Mouse (Mus musculus) limb, embryonic 13.5 days (tissue): ENCODE data around the gene Ptprd. TPM values are rescaled to one million over a fixed set of nuclear protein-coding genes. Genes with fewer than 3 reads are reported as not detected.

Source experiments
- ATAC-seq: fragments of 200-750 bp; cut with Nextera tagmentation; 2 replicates; pipeline ENCODE4 v1.8.0; 2017; ENCODE audit warnings: low read depth, moderate number of reproducible peaks, moderate TSS enrichment; ENCODE audit not compliant: low FRiP score
- H3K27ac ChIP-seq: fragments of 300-500 bp; sonication (generic); 2 replicates; pipeline ENCODE4 v1.5.1; 2015; ENCODE audit warnings: inconsistent platforms, mild to moderate bottlenecking, moderate library complexity
- H3K27me3 ChIP-seq: fragments of 300-500 bp; sonication (generic); 2 replicates; pipeline ENCODE4 v1.6.1; 2015; ENCODE audit warnings: mild to moderate bottlenecking, inconsistent platforms
- H3K36me3 ChIP-seq: fragments of 300-500 bp; sonication (generic); 2 replicates; pipeline ENCODE4 v1.6.1; 2015; ENCODE audit warnings: inconsistent platforms, mild to moderate bottlenecking, moderate library complexity
- H3K4me1 ChIP-seq: fragments of 300-500 bp; sonication (generic); 2 replicates; pipeline ENCODE4 v1.6.1; 2015; ENCODE audit warnings: inconsistent platforms
- H3K4me2 ChIP-seq: fragments of 300-500 bp; sonication (generic); replicated peaks from 2 replicates; pipeline ENCODE4 v1.6.1; 2015; ENCODE audit warnings: inconsistent platforms, mild to moderate bottlenecking, moderate library complexity
- H3K4me3 ChIP-seq: fragments of 300-500 bp; sonication (generic); 2 replicates; pipeline ENCODE4 v1.5.1; 2015; ENCODE audit warnings: moderate library complexity, mild to moderate bottlenecking, inconsistent platforms
- H3K9ac ChIP-seq: fragments of 300-500 bp; sonication (generic); 2 replicates; pipeline ENCODE4 v1.6.1; 2015; ENCODE audit warnings: mild to moderate bottlenecking, inconsistent platforms
- H3K9me3 ChIP-seq: fragments of 300-500 bp; sonication (generic); 2 replicates; pipeline ENCODE4 v1.6.1; 2016; ENCODE audit warnings: inconsistent platforms
- WGBS: fragments of 180-500 bp; shearing (Covaris S2); methylation state at CpG from one replicate; pipeline ENCODE4 v1.1.7; 2015; 5-methylcytosine and 5-hydroxymethylcytosine counted together
- polyA plus RNA-seq: library from polyadenylated mRNA; unstranded; fragments of >200 nt; fragmentation: Nextera tagmentation; extraction: Ambion mirVana; gene quantifications from 2 replicates; pipeline ENCODE4 v1.2.1, GENCODE M21; 2015

The Ptprd gene
- polyA plus RNA-seq, 1 experiment from 2014 or later: 38.6 TPM

DNA sequence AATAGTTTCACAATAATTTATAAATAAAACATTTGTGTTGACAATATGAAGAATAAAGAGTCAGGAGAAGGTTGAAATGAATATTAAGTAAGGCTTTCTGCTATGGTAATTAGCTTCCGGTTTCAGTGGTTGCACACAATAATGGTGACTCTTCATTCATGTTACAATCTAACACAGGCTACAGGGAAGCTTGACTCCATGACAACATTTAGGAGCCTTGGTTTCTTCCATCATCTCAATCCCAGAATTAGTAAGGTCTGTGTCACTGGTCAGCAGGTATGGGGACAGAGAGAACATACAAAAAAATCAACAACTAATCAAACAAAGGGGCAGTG is 1921.3 kb downstream of the Ptprd start:
- 80% methylated on average over 1 of the region's 1 CpGs for WGBS
- no peak for ATAC-seq
- H3K9me3 ChIP-seq: no peaks in the 10 kb centered on the region

DNA sequence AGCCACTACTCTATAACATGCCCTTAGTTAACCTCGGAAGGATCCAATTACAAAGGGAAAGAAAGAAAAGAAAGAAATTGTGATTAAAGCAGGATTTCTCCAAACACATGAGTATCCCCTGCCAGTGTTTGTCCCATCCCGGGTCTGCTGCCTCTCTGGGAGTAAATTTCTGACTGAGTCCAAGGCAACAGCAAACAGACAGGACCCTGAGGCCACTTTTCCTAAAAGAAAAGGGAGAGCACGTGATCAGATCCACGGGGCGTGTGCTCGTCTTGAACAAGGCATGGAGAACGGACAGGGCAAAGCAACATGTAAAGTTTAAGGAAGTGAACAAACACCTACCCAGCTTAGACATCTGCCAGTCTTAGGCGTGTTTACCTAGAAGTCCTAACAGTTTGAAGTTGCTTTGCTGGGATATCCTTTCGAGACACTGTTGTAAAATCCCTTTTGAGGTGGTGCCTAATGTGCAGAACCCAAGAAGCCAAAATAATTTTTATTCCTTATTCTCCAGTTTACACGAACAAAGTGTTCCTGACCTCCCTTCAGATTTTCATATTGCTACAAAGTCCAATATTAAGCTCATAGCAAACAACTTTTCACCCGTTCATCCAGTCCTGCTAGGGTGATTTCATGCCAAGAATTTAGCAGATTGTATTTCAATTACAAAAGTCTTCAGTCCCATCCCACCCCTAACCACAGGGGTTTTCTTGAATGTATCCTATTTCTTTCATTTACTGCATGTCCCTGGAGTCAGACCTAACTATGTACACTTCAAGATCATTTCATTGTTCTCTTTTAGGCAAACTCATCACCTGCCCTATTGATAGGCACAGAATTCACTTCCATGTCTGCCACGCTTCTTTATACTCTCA is 1921.9 kb downstream of the Ptprd start:
- WGBS: 40% methylated on average over 12 of the region's 12 CpGs
- Histone ChIP-seq H3K4me2 (no peak overlapping the region), H3K36me3 (no peaks in the 10 kb centered on the region), H3K27ac (no peak overlapping the region), H3K27me3 (no peaks in the 10 kb centered on the region), H3K4me3 (no peak overlapping the region), H3K9me3 (no peaks in the 10 kb centered on the region), H3K4me1 (peaks cover 17% of the 10 kb centered on the region), H3K9ac (no peak overlapping the region)
- no peak for ATAC-seq

More for the DNA sequence above, 1921.3 kb downstream of the Ptprd start:
- Histone ChIP-seq H3K4me1 (peaks cover 17% of the 10 kb centered on the region), H3K36me3 (no peaks in the 10 kb centered on the region), H3K4me3 (no peak overlapping the region), H3K27ac (no peak overlapping the region), H3K27me3 (no peaks in the 10 kb centered on the region), H3K9ac (no peak overlapping the region), H3K4me2 (no peak overlapping the region)

DNA sequence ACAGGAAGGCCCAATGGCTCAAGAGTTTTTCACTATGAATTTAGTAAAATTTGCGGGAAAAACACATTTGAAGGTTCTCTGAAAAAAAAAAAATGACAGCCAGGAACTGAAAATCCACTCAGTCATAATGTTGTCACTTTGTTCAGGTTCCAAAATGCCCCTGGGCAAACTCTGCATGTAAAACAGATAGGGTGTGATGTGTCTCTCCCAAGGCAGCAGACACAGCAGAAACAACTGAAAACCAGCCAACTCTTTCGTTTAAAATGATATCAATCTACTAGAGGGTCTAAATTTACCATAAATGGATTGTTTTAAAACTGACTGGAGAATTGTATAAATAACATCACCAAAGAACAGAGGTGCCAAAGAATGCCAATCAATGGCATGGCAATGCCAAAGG is 1925.7 kb downstream of the Ptprd start:
- Histone ChIP-seq H3K27ac (no peak overlapping the region), H3K36me3 (no peaks in the 10 kb centered on the region), H3K4me3 (no peak overlapping the region), H3K9me3 (no peaks in the 10 kb centered on the region), H3K27me3 (no peaks in the 10 kb centered on the region), H3K4me1 (peaks cover 13% of the 10 kb centered on the region; the same call in 1 of the 2 replicates), H3K4me2 (no peak overlapping the region), H3K9ac (no peak overlapping the region)
- no peak for ATAC-seq
- 68% methylated on average over 2 of the region's 2 CpGs for WGBS

- no peak for ATAC-seq
- Histone ChIP-seq H3K4me3 (no peak overlapping the region), H3K27me3 (no peaks in the 10 kb centered on the region), H3K27ac (no peak overlapping the region), H3K9ac (no peak overlapping the region), H3K4me1 (0 out of 2 replicates have a peak, but pooled peaks cover 4% of the 10 kb centered on the region), H3K9me3 (no peaks in the 10 kb centered on the region), H3K36me3 (no peaks in the 10 kb centered on the region), H3K4me2 (no peak overlapping the region)
- WGBS: 71% methylated on average over 4 of the region's 4 CpGs
Observed at GRCm38 (mm10) chr4:76282886-76283285, 1928.9 kb downstream of the Ptprd start.

DNA sequence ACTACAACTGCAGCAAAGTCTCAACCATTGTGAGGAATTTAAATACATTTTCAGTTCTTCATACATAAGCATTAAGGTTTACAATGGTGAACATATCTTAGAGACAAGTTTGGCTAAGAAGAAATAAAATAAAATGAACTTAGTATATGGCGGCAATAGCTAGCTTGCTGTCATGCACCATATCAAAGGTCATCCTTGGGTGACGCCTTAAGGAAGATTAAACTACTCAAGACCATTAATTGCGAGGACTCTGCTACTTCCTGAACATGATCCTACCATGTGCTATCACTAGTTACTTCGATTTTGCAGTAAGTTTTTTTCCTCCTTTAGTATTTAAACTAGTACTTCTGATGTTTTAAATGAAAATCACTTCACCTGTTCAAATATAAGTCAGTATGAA is 1949.0 kb downstream of the Ptprd start:
- no peak for ATAC-seq
- Histone ChIP-seq H3K4me1 (peaks cover 14% of the 10 kb centered on the region), H3K27ac (no peak overlapping the region), H3K36me3 (no peaks in the 10 kb centered on the region), H3K4me3 (no peak overlapping the region), H3K9me3 (no peaks in the 10 kb centered on the region), H3K4me2 (no peak overlapping the region), H3K27me3 (no peaks in the 10 kb centered on the region), H3K9ac (no peak overlapping the region)
- 87% methylated on average over 4 of the region's 4 CpGs for WGBS

- no peak overlapping the region for H3K9ac ChIP-seq
- H3K4me1 ChIP-seq: peaks cover 14% of the 10 kb centered on the region
- no peaks in the 10 kb centered on the region for H3K36me3 ChIP-seq
- no peaks in the 10 kb centered on the region for H3K9me3 ChIP-seq
- no peak overlapping the region for H3K27ac ChIP-seq
- WGBS: 90% methylated on average over 1 of the region's 1 CpGs
- ATAC-seq: no peak
- H3K27me3 ChIP-seq: no peaks in the 10 kb centered on the region
- no peak overlapping the region for H3K4me3 ChIP-seq
- no peak overlapping the region for H3K4me2 ChIP-seq
Observed at GRCm38 (mm10) chr4:76260686-76261085, 1951.1 kb downstream of the Ptprd start.

DNA sequence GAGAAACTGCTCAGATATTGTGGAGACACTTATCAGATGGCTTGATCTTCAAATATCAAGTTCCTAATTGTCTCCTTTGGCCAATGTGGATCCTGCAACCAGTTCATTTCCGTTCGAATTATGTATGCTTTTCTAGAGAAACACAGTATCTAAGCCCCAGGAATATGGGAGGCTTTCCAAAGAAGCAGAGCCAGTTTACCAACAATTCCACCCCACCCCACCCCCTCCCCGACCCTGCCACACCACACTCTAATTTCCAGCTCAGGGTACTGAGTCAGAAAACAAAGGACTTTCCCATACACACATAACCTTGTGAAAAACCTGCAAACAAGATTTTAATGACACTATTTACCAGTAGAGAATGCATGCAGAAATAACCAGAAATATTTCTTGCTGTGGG is 1951.5 kb downstream of the Ptprd start:
- ATAC-seq: no peak
- WGBS: 73% methylated on average over 3 of the region's 3 CpGs
- H3K4me2 ChIP-seq: no peak overlapping the region
- H3K9ac ChIP-seq: no peak overlapping the region
- H3K36me3 ChIP-seq: no peaks in the 10 kb centered on the region
- H3K9me3 ChIP-seq: no peaks in the 10 kb centered on the region
- no peak overlapping the region for H3K27ac ChIP-seq
- peaks cover 14% of the 10 kb centered on the region for H3K4me1 ChIP-seq
- H3K27me3 ChIP-seq: no peaks in the 10 kb centered on the region
- no peak overlapping the region for H3K4me3 ChIP-seq

DNA sequence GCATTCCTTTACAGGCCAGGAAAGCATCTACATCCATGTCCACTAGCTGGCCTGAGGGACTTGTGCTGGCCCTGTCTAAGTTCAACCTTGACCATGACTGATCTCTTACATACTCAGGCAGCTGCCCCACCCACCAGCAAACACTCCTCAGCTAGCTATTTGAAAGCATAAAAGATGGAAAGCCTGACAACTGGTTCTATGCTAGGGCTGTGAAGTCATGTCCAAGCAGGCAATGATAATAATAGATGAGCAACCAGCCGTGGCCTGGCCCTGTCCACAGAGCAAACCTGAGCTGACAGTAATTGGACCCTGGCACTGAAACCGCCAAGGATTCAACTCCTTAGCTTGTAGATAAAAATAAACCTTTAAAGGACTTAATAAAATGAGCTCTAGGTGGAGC is 1952.1 kb downstream of the Ptprd start:
- Histone ChIP-seq H3K36me3 (no peaks in the 10 kb centered on the region), H3K9me3 (no peaks in the 10 kb centered on the region), H3K4me2 (no peak overlapping the region), H3K4me3 (no peak overlapping the region), H3K27me3 (no peaks in the 10 kb centered on the region), H3K4me1 (peaks cover 14% of the 10 kb centered on the region), H3K27ac (no peak overlapping the region), H3K9ac (no peak overlapping the region)
- 0 out of 2 replicates have a peak, but pooled peaks have one; percentile 24 for ATAC-seq
- WGBS: 52% methylated on average over 2 of the region's 2 CpGs

DNA sequence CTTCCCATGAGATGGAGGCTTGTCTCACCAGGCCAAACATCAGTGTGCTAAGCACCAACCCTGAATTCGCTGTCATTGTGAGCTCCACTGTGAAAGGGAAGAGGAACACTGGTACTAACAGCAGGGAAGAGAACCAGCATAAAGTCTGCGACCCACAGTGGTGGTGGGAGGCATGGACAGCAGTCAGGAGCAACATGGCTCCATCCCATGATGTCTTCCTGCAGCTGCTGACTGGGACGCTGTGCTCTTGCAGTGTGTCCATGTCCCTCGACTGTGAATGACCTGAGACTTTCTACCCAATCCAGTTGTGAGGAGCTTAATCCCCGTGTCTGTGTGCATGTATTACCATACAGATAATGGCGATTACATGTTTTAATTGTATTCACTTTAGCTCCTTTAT is 1967.4 kb downstream of the Ptprd start:
- ATAC-seq: no peak
- no peak overlapping the region for H3K27ac ChIP-seq
- no peak overlapping the region for H3K4me3 ChIP-seq
- H3K27me3 ChIP-seq: no peaks in the 10 kb centered on the region
- WGBS: 81% methylated on average over 6 of the region's 6 CpGs
- no peak overlapping the region for H3K9ac ChIP-seq
- no peaks in the 10 kb centered on the region for H3K4me1 ChIP-seq
- no peaks in the 10 kb centered on the region for H3K9me3 ChIP-seq
- no peak overlapping the region for H3K4me2 ChIP-seq
- peaks cover 19% of the 10 kb centered on the region for H3K36me3 ChIP-seq

DNA sequence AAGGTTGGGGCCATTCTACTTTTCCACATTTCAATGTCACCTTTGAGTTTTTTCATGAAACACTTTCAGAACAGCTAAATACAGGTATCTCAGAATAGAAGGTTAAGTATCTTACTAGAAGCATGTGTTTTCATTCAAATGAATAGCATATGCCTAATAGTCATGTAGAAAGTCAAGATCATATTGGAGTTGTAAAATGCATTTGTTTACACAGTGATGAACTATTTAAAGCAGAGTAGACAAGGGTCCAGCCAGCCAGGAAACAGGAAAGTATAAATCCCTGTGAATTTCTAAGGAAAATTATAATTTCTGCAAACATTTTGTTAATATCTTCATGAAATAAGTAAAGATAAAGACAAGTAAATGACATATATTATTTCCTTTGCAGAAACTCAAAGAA is 1970.2 kb downstream of the Ptprd start:
- Histone ChIP-seq H3K4me1 (no peaks in the 10 kb centered on the region), H3K4me2 (no peak overlapping the region), H3K27me3 (no peaks in the 10 kb centered on the region), H3K9ac (no peak overlapping the region), H3K9me3 (no peaks in the 10 kb centered on the region), H3K27ac (no peak overlapping the region), H3K4me3 (no peak overlapping the region), H3K36me3 (peaks cover 18% of the 10 kb centered on the region)
- no peak for ATAC-seq

DNA sequence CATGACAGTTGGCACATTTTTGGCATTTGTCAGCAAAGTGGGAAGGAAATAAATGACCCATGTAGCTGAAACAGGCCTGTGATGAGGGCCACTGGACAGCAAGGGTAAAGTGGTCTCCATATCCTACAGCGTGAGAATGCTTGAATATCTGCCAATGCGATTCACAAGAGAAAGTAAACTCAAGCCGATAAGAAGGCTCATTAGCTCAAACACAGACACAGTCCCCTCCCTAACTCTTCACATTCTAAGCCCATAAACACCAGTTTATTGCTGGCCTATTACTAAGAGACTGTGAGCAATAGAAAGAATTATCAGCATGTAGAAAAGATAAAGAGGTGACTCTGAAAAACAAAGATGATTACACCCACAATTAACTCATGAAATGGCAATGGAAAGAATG is 1970.6 kb downstream of the Ptprd start:
- no peaks in the 10 kb centered on the region for H3K4me1 ChIP-seq
- WGBS: 53% methylated on average over 3 of the region's 3 CpGs
- H3K9me3 ChIP-seq: no peaks in the 10 kb centered on the region
- H3K36me3 ChIP-seq: peaks cover 14% of the 10 kb centered on the region
- no peak overlapping the region for H3K9ac ChIP-seq
- H3K4me3 ChIP-seq: no peak overlapping the region
- no peak overlapping the region for H3K27ac ChIP-seq
- ATAC-seq: no peak
- no peaks in the 10 kb centered on the region for H3K27me3 ChIP-seq
- no peak overlapping the region for H3K4me2 ChIP-seq

GRCm38 (mm10) chr4:76239063-76239462 is 1972.7 kb downstream of the Ptprd start:
- no peak for ATAC-seq
- H3K27ac ChIP-seq: no peak overlapping the region
- peaks cover 5% of the 10 kb centered on the region; the same call in 1 of the 2 replicates for H3K36me3 ChIP-seq
- no peaks in the 10 kb centered on the region for H3K27me3 ChIP-seq
- no peak overlapping the region for H3K9ac ChIP-seq
- H3K9me3 ChIP-seq: no peaks in the 10 kb centered on the region
- no peak overlapping the region for H3K4me2 ChIP-seq
- 53% methylated on average over 5 of the region's 5 CpGs for WGBS
- H3K4me1 ChIP-seq: no peaks in the 10 kb centered on the region
- H3K4me3 ChIP-seq: no peak overlapping the region

- H3K4me3 ChIP-seq: no peak overlapping the region
- no peak for ATAC-seq
- WGBS: 86% methylated on average over 5 of the region's 5 CpGs
- no peak overlapping the region for H3K27ac ChIP-seq
- no peaks in the 10 kb centered on the region for H3K27me3 ChIP-seq
- peaks cover 4% of the 10 kb centered on the region; the same call in 1 of the 2 replicates for H3K36me3 ChIP-seq
- H3K4me2 ChIP-seq: no peak overlapping the region
- no peak overlapping the region for H3K9ac ChIP-seq
- H3K9me3 ChIP-seq: no peaks in the 10 kb centered on the region
- H3K4me1 ChIP-seq: no peaks in the 10 kb centered on the region
Observed at GRCm38 (mm10) chr4:76238577-76238976, 1973.2 kb downstream of the Ptprd start.
